Mouse (Mus musculus) right cerebral cortex, adult 18-20 months (tissue): ENCODE data around the gene Olfr750.

ENCODE experiments used
- DNase-seq: peaks from one replicate; pipeline ENCODE4 v3.0.0; 2022; ENCODE audit warnings: mixed read lengths

Gene Olfr750

GRCm38 (mm10) chr14:51088166-51088969 lies 14.1 kb upstream of the Olfr750 start:
- peak; percentile 88 for DNase-seq

- DNase-seq, result no peak
Observed at GRCm38 (mm10) chr14:51087762-51088161, 13.5 kb upstream of the Olfr750 start.

- no peak for DNase-seq
Observed at GRCm38 (mm10) chr14:51085911-51086310, 11.7 kb upstream of the Olfr750 start.

GRCm38 (mm10) chr14:51085086-51085485 lies 10.9 kb upstream of the Olfr750 start:
- no peak for DNase-seq

- no peak for DNase-seq
Observed at GRCm38 (mm10) chr14:51083805-51084204, 9.6 kb upstream of the Olfr750 start.

GRCm38 (mm10) chr14:51082599-51083581 lies 8.7 kb upstream of the Olfr750 start:
- DNase-seq, result peak; percentile 59

GRCm38 (mm10) chr14:51081035-51081434 lies 6.8 kb upstream of the Olfr750 start:
- no peak for DNase-seq

GRCm38 (mm10) chr14:51079180-51079579 lies 4.9 kb upstream of the Olfr750 start:
- no peak for DNase-seq

- no peak for DNase-seq
Observed at GRCm38 (mm10) chr14:51069617-51070016, 4.6 kb downstream of the Olfr750 start.

- no peak for DNase-seq
Observed at GRCm38 (mm10) chr14:51068956-51069355, 5.3 kb downstream of the Olfr750 start.

- no peak for DNase-seq
Observed at GRCm38 (mm10) chr14:51060761-51061160, 13.5 kb downstream of the Olfr750 start.

- DNase-seq, result no peak
Observed at GRCm38 (mm10) chr14:51057401-51057831, 16.8 kb downstream of the Olfr750 start, which contains the start of gene Rnase12. Rnase12 (minus strand) TSS chr14:51057661.

- no peak for DNase-seq
Observed at GRCm38 (mm10) chr14:51054243-51055237, 19.7 kb downstream of the Olfr750 start.

GRCm38 (mm10) chr14:51053176-51053575 lies 21.1 kb downstream of the Olfr750 start:
- DNase-seq, result no peak

- no peak for DNase-seq
Observed at GRCm38 (mm10) chr14:51051941-51052340, 22.3 kb downstream of the Olfr750 start.

GRCm38 (mm10) chr14:51050063-51050462 lies 24.2 kb downstream of the Olfr750 start, which contains the start of gene Rnase11:
Rnase11 (minus strand) TSS chr14:51050163.
- no peak for DNase-seq

GRCm38 (mm10) chr14:51047846-51048245 lies 26.4 kb downstream of the Olfr750 start:
- no peak for DNase-seq

GRCm38 (mm10) chr14:51041769-51042168 lies 32.5 kb downstream of the Olfr750 start, which contains the start of gene Rnase9:
Rnase9 (minus strand) TSS chr14:51041869.
- DNase-seq, result no peak

GRCm38 (mm10) chr14:51036214-51036613 lies 38.0 kb downstream of the Olfr750 start:
- DNase-seq, result no peak

- no peak for DNase-seq
Observed at GRCm38 (mm10) chr14:51035206-51035605, 39.0 kb downstream of the Olfr750 start.

- no peak for DNase-seq
Observed at GRCm38 (mm10) chr14:51027387-51028155, 46.7 kb downstream of the Olfr750 start.
